Mouse (Mus musculus): ENCODE data around the gene Marveld2. TPM values are rescaled to one million over a fixed set of nuclear protein-coding genes. Genes with fewer than 3 reads are reported as not detected.
A peak's percentile ranks its signal among the peaks of the same experiment; 100 is the strongest.

Gene Marveld2
- polyA plus RNA-seq, 1 experiment from 2014 or later, result 2.5 TPM

DNA sequence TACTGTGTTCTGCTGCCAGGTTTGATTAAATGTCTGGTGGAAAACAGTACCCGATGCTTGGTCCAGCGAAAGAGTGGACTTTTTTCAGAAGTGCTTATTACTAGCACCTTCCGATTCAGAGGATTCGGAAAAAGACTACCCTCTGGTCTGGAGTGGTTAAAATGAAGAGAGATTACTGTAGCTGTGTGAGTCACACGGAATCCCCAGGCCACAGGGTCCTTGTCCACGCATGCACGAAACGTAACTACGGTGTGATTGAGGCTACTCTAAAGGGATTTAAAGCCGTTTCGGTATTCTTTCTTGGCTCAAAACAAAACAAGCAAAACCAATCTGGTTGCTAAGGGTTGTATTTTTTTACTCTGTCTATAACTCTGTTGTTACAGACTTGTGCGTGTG, 63.7 kb downstream of the Marveld2 start:
- no peaks in the 10 kb centered on the region for H3K9me3 ChIP-seq (replicated peaks)
- peaks cover 23% of the 10 kb centered on the region for H3K4me1 ChIP-seq
- H3K27ac ChIP-seq (replicated peaks), result no peak overlapping the region
- 4% methylated on average over 12 of the region's 12 CpGs for WGBS
- H3K4me3 ChIP-seq (replicated peaks), result peak overlapping the region; percentile 68
- H3K36me3 ChIP-seq, result no peaks in the 10 kb centered on the region
- ATAC-seq (ENCODE audit: low FRiP score), result no peak; the same call in 1 of the 2 replicates
- peaks cover 48% of the 10 kb centered on the region for H3K27me3 ChIP-seq (replicated peaks)
- H3K9ac ChIP-seq (replicated peaks), result peak overlapping the region; percentile 52
- peak overlapping the region; percentile 100 for H3K4me2 ChIP-seq

DNA sequence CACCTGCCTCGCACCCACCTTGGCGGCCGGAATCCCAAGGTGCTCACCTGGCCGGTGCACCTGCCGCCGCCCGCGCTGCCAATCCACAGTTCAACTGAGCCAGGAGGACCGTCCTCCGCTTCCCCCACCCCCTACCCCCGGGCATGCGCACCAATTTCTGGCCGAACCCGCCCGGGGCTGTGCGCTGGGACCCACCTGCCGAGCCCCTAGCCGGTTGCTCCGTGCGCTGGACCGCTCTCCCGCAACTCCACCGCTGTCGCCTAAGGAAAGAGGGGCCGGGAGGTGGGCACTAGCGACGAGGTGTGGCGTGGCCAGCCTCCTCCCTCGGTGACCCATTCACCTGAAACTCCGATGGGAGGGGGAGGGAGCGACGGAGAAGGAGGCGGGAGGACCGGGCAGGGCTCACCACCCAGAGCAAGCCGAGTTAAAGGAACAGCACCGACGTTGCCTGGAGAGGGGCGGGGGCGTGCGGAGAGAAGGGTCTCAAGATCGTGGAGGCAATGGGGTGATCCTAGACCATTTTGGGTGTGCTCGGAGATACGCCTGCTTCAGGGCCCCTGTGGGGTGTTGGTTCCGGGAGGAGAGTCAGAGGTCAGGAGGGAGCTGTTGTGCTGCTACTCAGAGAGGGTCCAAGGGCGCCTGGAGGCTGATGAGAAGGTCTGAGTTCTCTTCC, 64.3 kb downstream of the Marveld2 start, which contains the start of gene Ocln:
Gene Ocln (minus strand): TSS at position 350 of the 673 bp plus-strand sequence.
- Histone ChIP-seq H3K27me3 (replicated peaks) (peaks cover 48% of the 10 kb centered on the region), H3K4me2 (peak within 1 kb of the TSS; percentile 100), H3K27ac (replicated peaks) (no peak within 1 kb of the TSS), H3K4me3 (replicated peaks) (peak within 1 kb of the TSS; percentile 68), H3K9me3 (replicated peaks) (no peaks in the 10 kb centered on the region), H3K9ac (replicated peaks) (peak within 1 kb of the TSS; percentile 52), H3K36me3 (no peaks in the 10 kb centered on the region), H3K4me1 (peaks cover 23% of the 10 kb centered on the region)
- WGBS, result under 1% methylated on average over 45 of the region's 45 CpGs
- ATAC-seq (ENCODE audit: low FRiP score), result peak; percentile 89

DNA sequence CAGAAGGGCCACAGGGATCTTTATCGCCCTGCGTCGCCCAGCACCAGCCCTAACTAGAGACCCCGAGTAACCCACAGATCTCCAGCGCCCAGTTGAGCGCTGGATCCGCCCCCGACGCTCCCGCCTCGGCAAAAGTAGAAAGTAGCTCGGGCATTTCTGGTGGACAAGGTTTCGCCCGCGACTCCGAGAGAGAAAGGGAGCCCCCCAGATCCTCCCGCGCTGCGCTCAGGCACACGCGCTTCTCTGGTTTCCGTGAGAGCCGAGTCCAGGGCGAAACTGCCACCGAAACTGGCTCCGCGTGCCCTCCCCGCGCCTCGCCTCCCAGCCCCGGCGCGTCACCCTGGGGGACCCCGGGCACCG, 64.8 kb downstream of the Marveld2 start:
- Histone ChIP-seq H3K36me3 (no peaks in the 10 kb centered on the region), H3K9ac (replicated peaks) (peak overlapping the region; percentile 52), H3K9me3 (replicated peaks) (no peaks in the 10 kb centered on the region), H3K4me1 (peaks cover 23% of the 10 kb centered on the region), H3K4me3 (replicated peaks) (peak overlapping the region; percentile 68), H3K27ac (replicated peaks) (no peak overlapping the region), H3K4me2 (peak overlapping the region; percentile 100), H3K27me3 (replicated peaks) (peaks cover 48% of the 10 kb centered on the region)
- peak; percentile 68 for ATAC-seq (ENCODE audit: low FRiP score)
- whole genome bisulfite sequencing, result 0% methylated on average over 35 of the region's 35 CpGs

DNA sequence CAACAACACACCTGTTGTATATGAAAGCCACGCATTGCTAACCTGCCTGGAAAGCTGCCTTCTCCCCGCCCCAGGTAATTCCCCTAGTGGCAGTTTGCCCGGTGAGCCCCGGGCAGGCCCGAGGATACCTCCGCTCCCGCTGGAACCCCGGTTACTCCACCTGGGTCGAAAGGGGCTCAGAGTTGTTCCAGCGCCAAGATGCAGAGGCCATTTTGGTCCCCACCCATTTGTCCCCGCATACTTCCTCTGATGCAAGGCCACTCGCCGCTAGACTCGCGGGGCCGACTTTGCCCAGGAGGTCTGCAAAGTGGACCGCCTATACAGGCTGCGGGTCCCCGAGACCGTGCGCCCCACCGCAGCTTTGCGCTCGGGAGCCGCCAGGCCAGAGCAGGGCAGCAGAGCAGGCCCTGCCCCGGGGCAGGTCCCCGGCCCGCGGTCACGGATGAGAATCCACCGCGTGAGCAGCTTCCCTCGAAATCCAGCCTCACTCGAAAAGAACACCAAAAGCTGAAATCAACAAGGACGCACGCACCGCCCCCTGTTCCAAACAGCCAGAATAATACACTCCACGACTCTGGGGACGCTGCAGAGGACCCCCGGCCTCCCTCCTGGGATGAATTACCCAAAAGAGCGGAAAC, 65.3 kb downstream of the Marveld2 start:
- H3K36me3 ChIP-seq, result no peaks in the 10 kb centered on the region
- H3K4me1 ChIP-seq, result peaks cover 23% of the 10 kb centered on the region
- peaks cover 48% of the 10 kb centered on the region for H3K27me3 ChIP-seq (replicated peaks)
- 1% methylated on average over 41 of the region's 41 CpGs for WGBS
- no peaks in the 10 kb centered on the region for H3K9me3 ChIP-seq (replicated peaks)
- peak overlapping the region; percentile 52 for H3K9ac ChIP-seq (replicated peaks)
- peak overlapping the region; percentile 100 for H3K4me2 ChIP-seq
- ATAC-seq (ENCODE audit: low FRiP score), result peak; percentile 42; the same call in 1 of the 2 replicates
- peak overlapping the region; percentile 68 for H3K4me3 ChIP-seq (replicated peaks)
- no peak overlapping the region for H3K27ac ChIP-seq (replicated peaks)

DNA sequence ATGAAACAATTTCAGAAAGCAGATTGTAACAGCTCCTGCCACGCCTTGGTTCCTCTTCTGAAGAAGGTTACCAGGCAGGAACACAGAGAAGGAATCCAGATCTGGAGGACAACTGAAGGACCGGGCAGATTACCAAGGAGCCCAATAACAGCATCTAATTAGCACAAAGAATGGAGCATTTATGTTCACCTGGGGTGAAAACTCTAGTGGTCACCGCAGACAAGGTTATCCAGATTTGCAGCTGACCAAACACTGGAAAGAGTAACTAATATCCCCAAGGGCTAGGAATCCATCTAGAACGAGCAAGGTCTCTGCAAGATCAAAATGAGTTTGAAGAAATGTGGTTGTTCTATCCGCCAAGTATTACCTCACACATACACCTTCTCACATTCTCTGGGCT, 69.5 kb downstream of the Marveld2 start:
- H3K4me1 ChIP-seq, result peaks cover 11% of the 10 kb centered on the region
- peaks cover 30% of the 10 kb centered on the region for H3K27me3 ChIP-seq (replicated peaks)
- H3K4me3 ChIP-seq (replicated peaks), result no peak overlapping the region
- WGBS, result 84% methylated on average over 5 of the region's 5 CpGs
- H3K4me2 ChIP-seq, result no peak overlapping the region
- no peak overlapping the region for H3K27ac ChIP-seq (replicated peaks)
- no peak overlapping the region for H3K9ac ChIP-seq (replicated peaks)
- H3K36me3 ChIP-seq, result no peaks in the 10 kb centered on the region
- ATAC-seq (ENCODE audit: low FRiP score), result no peak
- no peaks in the 10 kb centered on the region for H3K9me3 ChIP-seq (replicated peaks)

Other genes starting within 250 kb of the Marveld2 start
- gene Naip1, start 164.1 kb downstream of the Marveld2 start, polyA plus RNA-seq (2015; fragmentation: Nextera tagmentation; extraction: Ambion mirVana), result 0.04 and 0.15 TPM in 2 replicates
- 61.7 and 75.7 TPM in 2 replicates for gene Gtf2h2, start 124.4 kb downstream of the Marveld2 start, polyA plus RNA-seq (2015; fragmentation: Nextera tagmentation; extraction: Ambion mirVana)
- 6.7 and 13.2 TPM in 2 replicates for gene Ocln, start 64.3 kb downstream of the Marveld2 start, polyA plus RNA-seq (2015; fragmentation: Nextera tagmentation; extraction: Ambion mirVana)
- gene Ak6, start 34.0 kb upstream of the Marveld2 start, polyA plus RNA-seq (2015; fragmentation: Nextera tagmentation; extraction: Ambion mirVana), result 306 and 309 TPM in 2 replicates
- gene Rad17, start 34.1 kb upstream of the Marveld2 start, polyA plus RNA-seq (2015; fragmentation: Nextera tagmentation; extraction: Ambion mirVana), result 16.2 and 17.3 TPM in 2 replicates
- gene Taf9, start 34.6 kb upstream of the Marveld2 start, polyA plus RNA-seq (2015; fragmentation: Nextera tagmentation; extraction: Ambion mirVana), result 25.3 and 29.1 TPM in 2 replicates
- 1.5 and 3.7 TPM in 2 replicates for gene Ccdc125, start 52.7 kb upstream of the Marveld2 start, polyA plus RNA-seq (2015; fragmentation: Nextera tagmentation; extraction: Ambion mirVana)
- 40.2 and 50.5 TPM in 2 replicates for gene Cdk7, start 114.0 kb upstream of the Marveld2 start, polyA plus RNA-seq (2015; fragmentation: Nextera tagmentation; extraction: Ambion mirVana)
- gene Mrps36, start 127.7 kb upstream of the Marveld2 start, polyA plus RNA-seq (2015; fragmentation: Nextera tagmentation; extraction: Ambion mirVana), result 164 and 168 TPM in 2 replicates
- gene Cenph, start 158.9 kb upstream of the Marveld2 start, polyA plus RNA-seq (2015; fragmentation: Nextera tagmentation; extraction: Ambion mirVana), result 5.9 and 11.2 TPM in 2 replicates
- gene Ccnb1, start 169.6 kb upstream of the Marveld2 start, polyA plus RNA-seq (2015; fragmentation: Nextera tagmentation; extraction: Ambion mirVana), result 28.1 and 74.7 TPM in 2 replicates
- gene Slc30a5, start 216.5 kb upstream of the Marveld2 start, polyA plus RNA-seq (2015; fragmentation: Nextera tagmentation; extraction: Ambion mirVana), result 34.1 and 38.6 TPM in 2 replicates

Data from neural tube, embryonic 15.5 days (tissue).